Mouse (Mus musculus) cerebellum, postnatal 36 days (tissue): ENCODE data around the gene Aass.

ENCODE experiments used
- DNase-seq, 2 experiments: peaks; one replicate each; pipeline ENCODE4 v3.0.0; 2021 to 2022; ENCODE audit warnings: mixed read lengths in 2 of 2

Gene Aass

DNA sequence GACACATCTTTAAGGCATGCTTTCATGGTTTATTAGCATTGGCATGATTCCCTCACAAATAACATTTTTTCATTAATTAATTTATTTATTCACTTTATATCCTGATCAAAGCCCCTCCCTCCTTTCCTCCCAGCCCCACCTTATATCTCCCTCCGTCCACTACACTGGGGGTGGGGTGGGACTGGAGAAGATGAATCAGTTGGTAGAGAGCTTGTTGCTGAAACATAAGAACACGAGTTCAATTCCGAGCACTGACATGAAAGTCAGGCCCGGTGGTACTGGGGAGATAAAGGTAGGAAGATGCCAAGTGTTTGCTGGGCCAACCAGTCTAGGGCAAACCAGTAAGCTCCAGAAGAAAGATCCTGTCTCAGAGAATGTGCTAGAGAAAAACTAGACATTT lies 84.0 kb downstream of the Aass start:
- no peak for DNase-seq

- DNase-seq, result no peak
Observed at GRCm38 (mm10) chr6:23028251-23028650, 104.5 kb downstream of the Aass start.
